Mouse (Mus musculus) cerebellum, postnatal 36 days (tissue): ENCODE results near the gene Ctbs.

Experiments
- DNase-seq, 2 experiments: peaks; one replicate each; pipeline ENCODE4 v3.0.0; 2021 to 2022; ENCODE audit warnings: mixed read lengths in 2 of 2

Ctbs gene

GRCm38 (mm10) chr3:146433681-146434350, 15.8 kb upstream of the Ctbs start:
- DNase-seq = no peak

GRCm38 (mm10) chr3:146434686-146435085, 14.9 kb upstream of the Ctbs start:
- no peak for DNase-seq

- DNase-seq = no peak
Measured at GRCm38 (mm10) chr3:146435533-146435932, 14.1 kb upstream of the Ctbs start.

GRCm38 (mm10) chr3:146436114-146436513, 13.5 kb upstream of the Ctbs start:
- no peak for DNase-seq

- no peak for DNase-seq
Measured at GRCm38 (mm10) chr3:146440011-146440410, 9.6 kb upstream of the Ctbs start.

- DNase-seq = no peak
Measured at GRCm38 (mm10) chr3:146440422-146440821, 9.2 kb upstream of the Ctbs start.

- no peak for DNase-seq
Measured at GRCm38 (mm10) chr3:146442484-146442883, 7.1 kb upstream of the Ctbs start.

- no peak for DNase-seq
Measured at GRCm38 (mm10) chr3:146442936-146443335, 6.7 kb upstream of the Ctbs start.

GRCm38 (mm10) chr3:146443380-146443779, 6.2 kb upstream of the Ctbs start:
- no peak for DNase-seq

- DNase-seq = no peak
Measured at GRCm38 (mm10) chr3:146444880-146445279, 4.7 kb upstream of the Ctbs start.

- DNase-seq = no peak
Measured at GRCm38 (mm10) chr3:146447156-146447555, 2.4 kb upstream of the Ctbs start.

- DNase-seq = no peak
Measured at GRCm38 (mm10) chr3:146447598-146447997, 2.0 kb upstream of the Ctbs start.

- DNase-seq = no peak
Measured at GRCm38 (mm10) chr3:146448372-146448771, 1.2 kb upstream of the Ctbs start.

- no peak for DNase-seq
Measured at GRCm38 (mm10) chr3:146448969-146449368, 626 bp upstream of the Ctbs start.

GRCm38 (mm10) chr3:146450371-146450841, 811 bp downstream of the Ctbs start:
- DNase-seq = peak; percentile 82 to 86

- no peak for DNase-seq
Measured at GRCm38 (mm10) chr3:146451375-146451774, 1.8 kb downstream of the Ctbs start.

- no peak for DNase-seq
Measured at GRCm38 (mm10) chr3:146462939-146463338, 13.3 kb downstream of the Ctbs start.

GRCm38 (mm10) chr3:146469226-146469625, 19.6 kb downstream of the Ctbs start:
- DNase-seq = no peak

- DNase-seq = no peak
Measured at GRCm38 (mm10) chr3:146472657-146473056, 23.1 kb downstream of the Ctbs start.

- DNase-seq = no peak
Measured at GRCm38 (mm10) chr3:146473741-146474140, 24.1 kb downstream of the Ctbs start.

GRCm38 (mm10) chr3:146474428-146474827, 24.8 kb downstream of the Ctbs start:
- DNase-seq = no peak

GRCm38 (mm10) chr3:146482044-146482443, 32.4 kb downstream of the Ctbs start:
- no peak for DNase-seq

- no peak for DNase-seq
Measured at GRCm38 (mm10) chr3:146486464-146486863, 36.9 kb downstream of the Ctbs start.

GRCm38 (mm10) chr3:146494941-146495340, 45.3 kb downstream of the Ctbs start:
- no peak for DNase-seq

- no peak for DNase-seq
Measured at GRCm38 (mm10) chr3:146498989-146499388, 49.4 kb downstream of the Ctbs start.
